Mouse (Mus musculus) stomach, adult 2 months (tissue): ENCODE data around the gene Nav2. TPM values are rescaled to one million over a fixed set of nuclear protein-coding genes. Genes with fewer than 3 reads are reported as not detected.

Source experiments
- polyA plus RNA-seq: library from polyadenylated mRNA; depleted of rRNA; stranded (reverse); fragments of >200 nt; gene quantifications from 2 replicates; pipeline ENCODE4 v1.2.3, GENCODE M21; 2012; rRNA removed

Nav2 gene
- polyA plus RNA-seq = 3.2 and 4.3 TPM in 2 replicates

DNA sequence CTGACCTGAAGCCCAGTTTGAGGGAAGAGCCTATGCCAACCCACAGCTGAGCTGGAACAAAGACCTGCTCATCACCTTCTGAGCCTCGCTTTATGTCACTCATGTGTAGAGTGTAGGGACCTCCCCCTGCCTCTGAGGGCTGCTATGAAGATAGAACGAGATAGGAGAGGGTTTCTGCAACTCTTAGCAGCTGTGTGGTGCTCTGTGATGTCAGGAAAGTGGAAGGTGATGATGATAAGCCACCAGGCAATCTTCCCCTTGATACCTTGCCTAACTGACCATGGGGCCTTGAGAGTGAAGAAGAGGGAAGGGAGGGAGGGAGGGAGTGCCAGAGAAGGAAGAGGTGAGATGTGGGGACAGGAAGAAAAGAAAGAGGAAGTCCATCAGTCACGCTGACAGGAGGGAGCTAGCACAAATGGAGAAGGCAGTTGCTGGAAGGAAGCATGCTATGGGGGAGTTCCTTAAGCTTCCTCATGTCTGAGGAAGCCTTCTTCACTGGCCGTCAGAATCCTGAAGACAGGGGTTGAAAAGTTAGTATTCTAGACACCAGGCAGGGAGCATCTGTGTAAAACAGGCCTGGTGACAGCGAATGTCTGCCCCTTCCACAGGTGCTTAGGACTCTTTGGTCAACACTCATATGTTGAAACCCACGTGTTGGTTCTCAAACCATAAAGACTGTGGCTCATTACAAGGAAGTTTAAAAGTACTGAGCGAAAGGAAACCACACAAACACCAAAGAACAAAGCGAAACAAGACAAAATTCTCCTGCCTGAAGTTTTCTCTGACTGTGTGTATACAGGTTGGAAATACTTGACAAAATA lies at the start of gene Nav2:
Gene Nav2, plus strand, starts transcription at position 196 of the 821 bp plus-strand sequence.

GRCm38 (mm10) chr7:48881486-48881885 lies 27.0 kb upstream of the Nav2 start, which contains the start of gene E2f8:
TSS of gene E2f8 (minus strand) at chr7:48881596.

GRCm38 (mm10) chr7:49636491-49637115 lies 728.1 kb downstream of the Nav2 start, which contains the start of gene Dbx1:
TSS of gene Dbx1 (minus strand) at chr7:49636849.

Other genes with a start within 250 kb of the Nav2 start
- 3.4 and 5.6 TPM in 2 replicates for gene Zdhhc13, start 119.7 kb upstream of the Nav2 start, polyA plus RNA-seq
- gene Csrp3, start 60.7 kb upstream of the Nav2 start, polyA plus RNA-seq = 3.1 and 3.4 TPM in 2 replicates
- 1.4 and 2.5 TPM in 2 replicates for gene E2f8, start 27.1 kb upstream of the Nav2 start, polyA plus RNA-seq